Mouse (Mus musculus): Measurements from ENCODE around the gene Sh3bp4. TPM values are rescaled to one million over a fixed set of nuclear protein-coding genes. Genes with fewer than 3 reads are reported as not detected.

Sh3bp4 gene
- total and polyA plus RNA-seq, 3 experiments, result not detected

- dilution Hi-C loops (cut with MboI; ENCODE audit: extremely low pct_ligation_motif_present, extremely low pct_unique_long_range_greater_than_20kb, low sequenced_read_pairs), result no loop called here
- H3K27ac ChIP-seq (ENCODE audit: insufficient read depth, low read depth), result no peak overlapping the region
- H3K9ac ChIP-seq (ENCODE audit: insufficient read depth, low read depth), result no peak overlapping the region
- H3K4me3 ChIP-seq (replicated peaks in 1 of 3; ENCODE audit: low read depth in 2 of 3, low read length in 2 of 3, poor library complexity in 1 of 3), result no peak overlapping the region
- H3K4me1 ChIP-seq (ENCODE audit: control insufficient read depth in 1 of 2, insufficient read depth in 2 of 2), result no peaks in the 10 kb centered on the region
- peaks cover 92% of the 10 kb centered on the region for H3K9me3 ChIP-seq (replicated peaks; ENCODE audit: low read length)
- in situ Hi-C loops (cut with MboI; ENCODE audit: low pct_ligation_motif_present, low pct_unique_long_range_greater_than_20kb, low sequenced_read_pairs), result no loop called here
- no peaks in the 10 kb centered on the region for H3K79me2 ChIP-seq (replicated peaks; ENCODE audit: control insufficient read depth, extremely low read depth, insufficient read depth, poor library complexity, severe bottlenecking)
- TF ChIP-seq ETS1 (conservative IDR thresholded peaks at IDR 0.05; ENCODE audit: low read depth, low read length) (no peak), HCFC1 (IDR thresholded peaks at IDR 0.05; ENCODE audit: low read depth, low read length) (no peak), RCOR1 (conservative IDR thresholded peaks at IDR 0.05; ENCODE audit: low read depth, low read length) (no peak), RAD21 (IDR thresholded peaks at IDR 0.05; ENCODE audit: low read depth, low read length) (no peak), NELFE (IDR thresholded peaks at IDR 0.05; ENCODE audit: low read depth, low read length) (no peak), JUND (conservative IDR thresholded peaks at IDR 0.05; ENCODE audit: low read depth, low read length) (no peak), KAT2A (IDR thresholded peaks at IDR 0.05; ENCODE audit: insufficient replicate concordance, low read length) (no peak), BHLHE40 (IDR thresholded peaks at IDR 0.05; ENCODE audit: low read depth, low read length) (no peak), EP300 (IDR thresholded peaks at IDR 0.05; ENCODE audit: low read length) (no peak), E2F4 (IDR thresholded peaks at IDR 0.05; ENCODE audit: insufficient replicate concordance, low read depth, low read length) (no peak), TCF12 (IDR thresholded peaks at IDR 0.05; ENCODE audit: low read depth, low read length) (no peak)
- no peak for DNase-seq (ENCODE audit: extremely low read depth)
- no peak overlapping the region for H3K4me2 ChIP-seq (ENCODE audit: insufficient read depth, low read depth, poor library complexity, severe bottlenecking)
- H3K36me3 ChIP-seq (replicated peaks in 1 of 2; ENCODE audit: control insufficient read depth in 1 of 2, insufficient read depth in 1 of 2, low read length in 1 of 2), result no peaks in the 10 kb centered on the region
- no peaks in the 10 kb centered on the region for H3K27me3 ChIP-seq (replicated peaks)
Measured at GRCm38 (mm10) chr1:89072143-89072990, 2.2 kb downstream of the Sh3bp4 start.

- H3K9ac ChIP-seq (ENCODE audit: insufficient read depth, low read depth), result no peak overlapping the region
- no peaks in the 10 kb centered on the region for H3K4me1 ChIP-seq (ENCODE audit: control insufficient read depth in 1 of 2, insufficient read depth in 2 of 2)
- no peak overlapping the region for H3K4me2 ChIP-seq (ENCODE audit: insufficient read depth, low read depth, poor library complexity, severe bottlenecking)
- peaks cover 91% of the 10 kb centered on the region for H3K9me3 ChIP-seq (replicated peaks; ENCODE audit: low read length)
- TF ChIP-seq ZC3H11A (IDR thresholded peaks at IDR 0.05; ENCODE audit: low read depth, low read length) (no peak), ZNF384 (IDR thresholded peaks at IDR 0.05; ENCODE audit: low read depth, low read length) (no peak), RCOR1 (conservative IDR thresholded peaks at IDR 0.05; ENCODE audit: low read depth, low read length) (no peak), CHD1 (IDR thresholded peaks at IDR 0.05; ENCODE audit: low read depth, low read length) (no peak), CTCF (conservative IDR thresholded peaks at IDR 0.05 in 1 of 2, IDR thresholded peaks at IDR 0.05 in 1 of 2; ENCODE audit: low read depth in 2 of 2, low read length in 2 of 2) (no peak), ZMIZ1 (IDR thresholded peaks at IDR 0.05; ENCODE audit: low read depth, low read length) (no peak), USF1 (IDR thresholded peaks at IDR 0.05; ENCODE audit: low read depth, low read length) (no peak), USF2 (conservative IDR thresholded peaks at IDR 0.05; ENCODE audit: low read depth, low read length) (no peak), POLR2AphosphoS2 (IDR thresholded peaks at IDR 0.05; ENCODE audit: low read depth, low read length) (no peak), HCFC1 (IDR thresholded peaks at IDR 0.05; ENCODE audit: low read depth, low read length) (no peak), SIN3A (IDR thresholded peaks at IDR 0.05; ENCODE audit: low read length) (no peak), KAT2A (IDR thresholded peaks at IDR 0.05; ENCODE audit: insufficient replicate concordance, low read length) (no peak), BHLHE40 (IDR thresholded peaks at IDR 0.05; ENCODE audit: low read depth, low read length) (no peak), E2F4 (IDR thresholded peaks at IDR 0.05; ENCODE audit: insufficient replicate concordance, low read depth, low read length) (no peak), NELFE (IDR thresholded peaks at IDR 0.05; ENCODE audit: low read depth, low read length) (no peak), SMC3 (IDR thresholded peaks at IDR 0.05; ENCODE audit: low read depth, low read length) (no peak)
- no peak for DNase-seq (ENCODE audit: extremely low read depth)
- no peaks in the 10 kb centered on the region for H3K79me2 ChIP-seq (replicated peaks; ENCODE audit: control insufficient read depth, extremely low read depth, insufficient read depth, poor library complexity, severe bottlenecking)
- in situ Hi-C loops (cut with MboI; ENCODE audit: low pct_ligation_motif_present, low pct_unique_long_range_greater_than_20kb, low sequenced_read_pairs), result no loop called here
- H3K27me3 ChIP-seq (replicated peaks), result no peaks in the 10 kb centered on the region
- H3K36me3 ChIP-seq (replicated peaks in 1 of 2; ENCODE audit: control insufficient read depth in 1 of 2, insufficient read depth in 1 of 2, low read length in 1 of 2), result no peaks in the 10 kb centered on the region
- H3K4me3 ChIP-seq (replicated peaks in 1 of 3; ENCODE audit: low read depth in 2 of 3, low read length in 2 of 3, poor library complexity in 1 of 3), result no peak overlapping the region
- no peak overlapping the region for H3K27ac ChIP-seq (ENCODE audit: insufficient read depth, low read depth)
- dilution Hi-C loops (cut with MboI; ENCODE audit: extremely low pct_ligation_motif_present, extremely low pct_unique_long_range_greater_than_20kb, low sequenced_read_pairs), result no loop called here
Measured at GRCm38 (mm10) chr1:89073291-89073846, 3.2 kb downstream of the Sh3bp4 start.
